Mouse (Mus musculus) stomach, postnatal 0 days (tissue): ENCODE measurements at regions not wholly inside any gene's neighbourhood (a gene's known extent, or its start where the extent isn't known, plus 50 kb on each side); places are given as distances from the start of the nearest gene placed in this dataset.
A peak's percentile ranks its signal among the peaks of the same experiment; 100 is the strongest.

Experiments
- ATAC-seq: fragments of 200-750 bp; cut with Nextera tagmentation; 2 replicates; pipeline ENCODE4 v1.8.0; 2017; ENCODE audit not compliant: low FRiP score, low TSS enrichment
- DNase-seq: peaks from one replicate; pipeline ENCODE4 v3.0.0-alpha.2; 2016; ENCODE audit warnings: low spot score
- H3K27ac ChIP-seq: fragments of 300-500 bp; sonication (generic); replicated peaks from 2 replicates; pipeline ENCODE4 v1.5.1; 2014; ENCODE audit warnings: mild to moderate bottlenecking, control low read depth
- H3K27me3 ChIP-seq: fragments of 300-500 bp; sonication (generic); 2 replicates; pipeline ENCODE4 v1.6.1; 2014; ENCODE audit warnings: low read length; ENCODE audit not compliant: control insufficient read depth, insufficient read depth
- H3K36me3 ChIP-seq: fragments of 300-500 bp; sonication (generic); 2 replicates; pipeline ENCODE4 v1.6.1; 2014; ENCODE audit warnings: low read length, mixed read lengths; ENCODE audit not compliant: control insufficient read depth, insufficient read depth
- H3K4me1 ChIP-seq: fragments of 300-500 bp; sonication (generic); replicated peaks from 2 replicates; pipeline ENCODE4 v1.6.1; 2014; ENCODE audit warnings: antibody characterized with exemption; ENCODE audit not compliant: control insufficient read depth, insufficient read depth
- H3K4me2 ChIP-seq: fragments of 300-500 bp; sonication (generic); replicated peaks from 2 replicates; pipeline ENCODE4 v1.6.1; 2014; ENCODE audit warnings: low read depth, mild to moderate bottlenecking, control low read depth, moderate library complexity
- H3K4me3 ChIP-seq: fragments of 300-500 bp; sonication (generic); 2 replicates; pipeline ENCODE4 v1.5.1; 2014; ENCODE audit warnings: low read depth, low read length, control low read depth
- H3K9ac ChIP-seq: fragments of 300-500 bp; sonication (generic); 2 replicates; pipeline ENCODE4 v1.6.1; 2014; ENCODE audit warnings: mild to moderate bottlenecking, low read length, control low read depth, mixed read lengths
- H3K9me3 ChIP-seq: fragments of 300-500 bp; sonication (generic); 2 replicates; pipeline ENCODE4 v1.6.1; 2016; ENCODE audit warnings: low read length; ENCODE audit not compliant: control insufficient read depth
- CTCF ChIP-seq: IDR thresholded peaks from 2 replicates; pipeline ENCODE4 v1.5.1; 2016; ENCODE audit warnings: antibody characterized with exemption, low read depth, mild to moderate bottlenecking, moderate library complexity
- EP300 ChIP-seq: optimal IDR thresholded peaks from 2 replicates; pipeline ENCODE3; 2016; ENCODE audit warnings: antibody characterized with exemption
- WGBS: fragments of 180-500 bp; shearing (Covaris S2); extraction: QIAGEN DNeasy Blood & Tissue Kit; methylation state at CpG from one replicate; pipeline ENCODE4 v1.1.7; 2014; 5-methylcytosine and 5-hydroxymethylcytosine counted together

DNA sequence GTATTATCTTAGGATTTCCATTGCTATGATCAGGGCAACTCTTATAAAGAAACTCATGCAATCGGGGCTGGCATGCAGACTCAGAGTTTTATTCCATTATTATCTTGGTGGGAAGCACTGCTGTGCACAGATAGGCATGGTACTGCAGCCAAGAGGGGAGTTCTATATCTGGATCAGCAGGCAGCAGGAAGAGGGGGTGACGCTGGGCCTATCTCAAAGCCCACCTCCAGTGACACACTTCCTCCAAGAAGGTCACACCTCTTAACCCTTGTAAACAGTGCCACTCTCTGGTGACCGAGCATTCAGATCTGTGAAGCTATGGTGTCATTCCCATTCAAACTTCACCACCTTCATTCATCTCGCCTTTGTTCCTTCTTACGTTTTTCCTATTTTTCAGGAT lies 381.8 kb upstream of the Prickle1 start:
- Histone ChIP-seq H3K27ac (no peak overlapping the region), H3K9ac (no peak overlapping the region), H3K4me1 (no peaks in the 10 kb centered on the region), H3K27me3 (no peaks in the 10 kb centered on the region), H3K36me3 (no peaks in the 10 kb centered on the region), H3K9me3 (no peaks in the 10 kb centered on the region), H3K4me2 (no peak overlapping the region), H3K4me3 (no peak overlapping the region)
- 73% methylated on average over 5 of the region's 5 CpGs for WGBS
- TF ChIP-seq CTCF (no peak), EP300 (no peak)
- ATAC-seq: no peak
- DNase-seq: no peak

- no peak for ATAC-seq
- DNase-seq: peak; percentile 32
- H3K9me3 ChIP-seq: no peaks in the 10 kb centered on the region
Measured at GRCm38 (mm10) chr15:93974727-93975126, 379.0 kb upstream of the Prickle1 start.

GRCm38 (mm10) chr15:93972979-93973378 lies 377.3 kb upstream of the Prickle1 start:
- TF ChIP-seq CTCF (no peak), EP300 (no peak)
- no peaks in the 10 kb centered on the region for H3K9me3 ChIP-seq
- no peak overlapping the region for H3K4me2 ChIP-seq
- H3K4me3 ChIP-seq: no peak overlapping the region
- ATAC-seq (no peak), DNase-seq (no peak)
- H3K27me3 ChIP-seq: no peaks in the 10 kb centered on the region
- H3K27ac ChIP-seq: no peak overlapping the region
- H3K9ac ChIP-seq: no peak overlapping the region
- no peaks in the 10 kb centered on the region for H3K36me3 ChIP-seq
- 58% methylated on average over 5 of the region's 5 CpGs for WGBS
- H3K4me1 ChIP-seq: no peaks in the 10 kb centered on the region

More at GRCm38 (mm10) chr15:93974727-93975126, 379.0 kb upstream of the Prickle1 start:
- Histone ChIP-seq H3K4me3 (no peak overlapping the region), H3K9ac (no peak overlapping the region), H3K4me2 (no peak overlapping the region), H3K27me3 (no peaks in the 10 kb centered on the region), H3K4me1 (no peaks in the 10 kb centered on the region), H3K27ac (no peak overlapping the region), H3K36me3 (no peaks in the 10 kb centered on the region)
- 47% methylated on average over 7 of the region's 7 CpGs for WGBS
- TF ChIP-seq EP300 (no peak), CTCF (no peak)

DNA sequence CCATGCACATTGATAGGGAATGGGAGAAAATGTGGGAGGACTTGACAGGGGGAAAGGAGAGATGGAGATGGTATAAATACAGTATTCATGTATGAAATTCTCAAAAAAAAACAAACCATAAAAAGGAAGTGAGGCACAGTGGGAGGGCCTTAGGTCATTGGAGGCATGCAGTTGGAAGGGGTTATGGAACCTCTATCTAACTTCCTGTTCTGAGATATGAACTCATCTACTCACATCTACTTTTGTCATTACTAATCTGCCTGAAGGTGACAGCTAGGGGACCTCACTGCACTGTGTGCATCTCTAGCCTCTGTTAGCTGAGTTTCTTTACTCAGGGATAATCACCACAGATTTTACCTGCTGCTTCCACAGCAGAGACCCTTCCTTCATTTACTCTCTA lies 366.3 kb upstream of the Prickle1 start:
- Histone ChIP-seq H3K27ac (no peak overlapping the region), H3K36me3 (no peaks in the 10 kb centered on the region), H3K9ac (no peak overlapping the region), H3K27me3 (no peaks in the 10 kb centered on the region), H3K4me1 (no peaks in the 10 kb centered on the region), H3K9me3 (no peaks in the 10 kb centered on the region), H3K4me3 (no peak overlapping the region), H3K4me2 (no peak overlapping the region)
- TF ChIP-seq EP300 (no peak), CTCF (no peak)
- ATAC-seq (no peak), DNase-seq (no peak)

GRCm38 (mm10) chr15:93959931-93960330 lies 364.2 kb upstream of the Prickle1 start:
- no peak for TF ChIP-seq CTCF
- TF ChIP-seq EP300: no peak
- Histone ChIP-seq H3K9ac (no peak overlapping the region), H3K4me3 (no peak overlapping the region), H3K4me2 (no peak overlapping the region), H3K4me1 (no peaks in the 10 kb centered on the region), H3K36me3 (no peaks in the 10 kb centered on the region), H3K27me3 (no peaks in the 10 kb centered on the region), H3K9me3 (no peaks in the 10 kb centered on the region), H3K27ac (no peak overlapping the region)
- DNase-seq: no peak
- ATAC-seq: no peak
- WGBS: 54% methylated on average over 8 of the region's 8 CpGs

DNA sequence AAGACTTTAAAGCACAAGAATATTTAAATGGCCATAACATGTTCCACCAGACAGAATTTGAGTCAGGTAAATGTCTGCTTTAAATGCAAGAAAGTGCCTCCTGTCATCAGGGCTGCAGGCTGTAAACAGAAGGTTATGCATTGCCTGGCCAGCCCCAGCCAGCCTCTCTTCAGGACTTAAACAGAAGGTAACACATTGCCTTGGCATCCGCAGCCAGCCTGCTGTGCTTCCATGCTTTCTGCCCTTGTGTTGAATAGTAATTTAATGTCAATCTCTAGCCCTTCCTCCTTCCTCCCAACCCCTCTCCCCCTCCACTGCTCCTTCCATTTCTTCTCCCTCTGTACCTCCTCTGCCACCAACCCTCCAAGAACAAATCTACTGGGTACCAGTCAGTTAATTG lies 362.4 kb upstream of the Prickle1 start:
- no peak overlapping the region for H3K4me2 ChIP-seq
- no peaks in the 10 kb centered on the region for H3K4me1 ChIP-seq
- H3K27ac ChIP-seq: no peak overlapping the region
- H3K36me3 ChIP-seq: no peaks in the 10 kb centered on the region
- no peak for ATAC-seq
- TF ChIP-seq EP300 (no peak), CTCF (no peak)
- H3K9me3 ChIP-seq: no peaks in the 10 kb centered on the region
- H3K27me3 ChIP-seq: no peaks in the 10 kb centered on the region
- H3K9ac ChIP-seq: no peak overlapping the region
- 83% methylated on average over 1 of the region's 1 CpGs for WGBS
- H3K4me3 ChIP-seq: no peak overlapping the region
- no peak for DNase-seq

GRCm38 (mm10) chr15:93956801-93957200 lies 361.1 kb upstream of the Prickle1 start:
- DNase-seq: no peak
- H3K4me3 ChIP-seq: no peak overlapping the region
- H3K27me3 ChIP-seq: no peaks in the 10 kb centered on the region
- no peaks in the 10 kb centered on the region for H3K4me1 ChIP-seq
- H3K36me3 ChIP-seq: no peaks in the 10 kb centered on the region
- H3K9me3 ChIP-seq: no peaks in the 10 kb centered on the region
- no peak for TF ChIP-seq EP300
- TF ChIP-seq CTCF: no peak
- WGBS: 93% methylated on average over 11 of the region's 11 CpGs
- H3K9ac ChIP-seq: no peak overlapping the region
- no peak overlapping the region for H3K27ac ChIP-seq
- no peak for ATAC-seq
- H3K4me2 ChIP-seq: no peak overlapping the region
